Mouse (Mus musculus): ENCODE results near the gene Myh14.

GRCm38 (mm10) chr7:44570989-44571388 is 99.7 kb downstream of the Myh14 start:
- no peak for TF ChIP-seq CTCF (conservative IDR thresholded peaks at IDR 0.05; ENCODE audit: low read length)
- TF ChIP-seq POU5F1 (IDR thresholded peaks at IDR 0.05; ENCODE audit: borderline replicate concordance, low read length), result no peak
- no peak for TF ChIP-seq NANOG (IDR thresholded peaks at IDR 0.05; ENCODE audit: borderline replicate concordance, low read length)

All from E14TG2a.4 (cell line).